Mouse (Mus musculus) midbrain, embryonic 12.5 days (tissue): ENCODE measurements around the gene Znfx1. TPM values are rescaled to one million over a fixed set of nuclear protein-coding genes. Genes with fewer than 3 reads are reported as not detected.
A peak's percentile ranks its signal among the peaks of the same experiment; 100 is the strongest.

Source experiments
- ATAC-seq: fragments of 200-750 bp; cut with Nextera tagmentation; 2 replicates; pipeline ENCODE4 v1.8.0; 2017; ENCODE audit warnings: low read depth, moderate TSS enrichment, moderate library complexity; ENCODE audit not compliant: low FRiP score
- H3K27ac ChIP-seq: fragments of 300-500 bp; sonication (generic); replicated peaks from 2 replicates; pipeline ENCODE4 v1.5.1; 2016; ENCODE audit warnings: mild to moderate bottlenecking
- H3K27me3 ChIP-seq: fragments of 300-500 bp; sonication (generic); 2 replicates; pipeline ENCODE4 v1.6.1; 2016; ENCODE audit warnings: mild to moderate bottlenecking
- H3K36me3 ChIP-seq: fragments of 300-500 bp; sonication (generic); 2 replicates; pipeline ENCODE4 v1.6.1; 2016
- H3K4me1 ChIP-seq: fragments of 300-500 bp; sonication (generic); 2 replicates; pipeline ENCODE4 v1.6.1; 2016
- H3K4me2 ChIP-seq: fragments of 300-500 bp; sonication (generic); replicated peaks from 2 replicates; pipeline ENCODE4 v1.6.1; 2016; ENCODE audit warnings: mild to moderate bottlenecking, moderate library complexity
- H3K4me3 ChIP-seq: fragments of 300-500 bp; sonication (generic); 2 replicates; pipeline ENCODE4 v1.5.1; 2016; ENCODE audit warnings: mild to moderate bottlenecking
- H3K9ac ChIP-seq: fragments of 300-500 bp; sonication (generic); replicated peaks from 2 replicates; pipeline ENCODE4 v1.6.1; 2016; ENCODE audit warnings: mild to moderate bottlenecking, moderate library complexity
- H3K9me3 ChIP-seq: fragments of 300-500 bp; sonication (generic); 2 replicates; pipeline ENCODE4 v1.6.1; 2016; ENCODE audit warnings: mild to moderate bottlenecking
- WGBS: fragments of 180-500 bp; shearing (Covaris S2); methylation state at CpG from one replicate; pipeline ENCODE4 v1.1.7; 2016; 5-methylcytosine and 5-hydroxymethylcytosine counted together
- polyA plus RNA-seq: library from polyadenylated mRNA; unstranded; fragments of >200 nt; fragmentation: Nextera tagmentation; extraction: Ambion mirVana; gene quantifications from 2 replicates; pipeline ENCODE4 v1.2.1, GENCODE M21; 2016

Gene Znfx1
- polyA plus RNA-seq, 1 experiment from 2014 or later, result 9.6 TPM

DNA sequence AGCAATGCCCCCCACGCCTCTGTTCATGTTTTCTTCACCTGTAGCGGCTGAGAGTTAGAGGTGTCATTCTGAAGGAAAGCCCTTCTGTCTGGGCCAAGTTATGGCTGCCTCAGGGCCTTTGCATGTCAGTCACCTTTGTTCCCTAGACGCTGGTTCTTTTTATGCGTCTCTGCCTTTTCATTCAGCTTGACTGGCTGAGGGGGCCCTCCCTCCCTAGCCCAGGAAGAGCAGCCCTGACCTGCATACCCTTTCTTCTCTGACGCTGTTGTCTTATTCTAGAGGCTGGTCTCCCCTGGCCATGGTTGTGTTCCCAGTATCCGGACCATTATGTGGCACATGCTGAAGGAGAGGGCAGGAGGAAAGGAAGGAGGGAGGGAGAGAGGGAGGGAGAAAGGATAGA lies 18.3 kb upstream of the Znfx1 start:
- no peaks in the 10 kb centered on the region for H3K9me3 ChIP-seq
- H3K4me1 ChIP-seq, result peaks cover 28% of the 10 kb centered on the region
- no peaks in the 10 kb centered on the region for H3K27me3 ChIP-seq
- ATAC-seq, result no peak
- no peak overlapping the region for H3K4me2 ChIP-seq
- H3K27ac ChIP-seq, result no peak overlapping the region
- no peak overlapping the region for H3K9ac ChIP-seq
- H3K4me3 ChIP-seq, result no peak overlapping the region
- WGBS, result 61% methylated on average over 6 of the region's 6 CpGs
- H3K36me3 ChIP-seq, result no peaks in the 10 kb centered on the region

DNA sequence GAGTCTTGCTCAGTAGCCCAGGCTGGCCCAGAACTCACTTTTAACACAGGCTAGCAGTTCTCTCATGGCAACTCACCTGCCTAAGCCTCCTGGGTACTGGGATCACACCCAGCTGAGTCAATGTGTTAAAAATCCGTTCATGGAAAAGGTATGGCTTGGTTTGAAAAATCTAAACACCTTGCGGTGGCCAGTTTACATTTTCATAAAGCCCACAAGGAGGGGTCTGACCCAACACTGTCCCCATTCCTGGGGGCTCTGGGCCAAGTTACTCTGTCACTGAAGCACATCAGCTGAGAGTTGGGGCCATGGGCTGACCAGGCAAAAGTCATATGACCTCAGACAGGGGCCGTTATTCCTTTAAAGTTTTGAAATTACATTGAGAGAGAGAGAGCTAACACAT lies 17.6 kb upstream of the Znfx1 start:
- H3K36me3 ChIP-seq, result no peaks in the 10 kb centered on the region
- no peak overlapping the region for H3K27ac ChIP-seq
- H3K4me1 ChIP-seq, result peaks cover 28% of the 10 kb centered on the region
- no peak overlapping the region for H3K4me2 ChIP-seq
- no peaks in the 10 kb centered on the region for H3K9me3 ChIP-seq
- 79% methylated on average over 3 of the region's 3 CpGs for WGBS
- no peaks in the 10 kb centered on the region for H3K27me3 ChIP-seq
- no peak overlapping the region for H3K4me3 ChIP-seq
- H3K9ac ChIP-seq, result no peak overlapping the region
- ATAC-seq, result no peak

DNA sequence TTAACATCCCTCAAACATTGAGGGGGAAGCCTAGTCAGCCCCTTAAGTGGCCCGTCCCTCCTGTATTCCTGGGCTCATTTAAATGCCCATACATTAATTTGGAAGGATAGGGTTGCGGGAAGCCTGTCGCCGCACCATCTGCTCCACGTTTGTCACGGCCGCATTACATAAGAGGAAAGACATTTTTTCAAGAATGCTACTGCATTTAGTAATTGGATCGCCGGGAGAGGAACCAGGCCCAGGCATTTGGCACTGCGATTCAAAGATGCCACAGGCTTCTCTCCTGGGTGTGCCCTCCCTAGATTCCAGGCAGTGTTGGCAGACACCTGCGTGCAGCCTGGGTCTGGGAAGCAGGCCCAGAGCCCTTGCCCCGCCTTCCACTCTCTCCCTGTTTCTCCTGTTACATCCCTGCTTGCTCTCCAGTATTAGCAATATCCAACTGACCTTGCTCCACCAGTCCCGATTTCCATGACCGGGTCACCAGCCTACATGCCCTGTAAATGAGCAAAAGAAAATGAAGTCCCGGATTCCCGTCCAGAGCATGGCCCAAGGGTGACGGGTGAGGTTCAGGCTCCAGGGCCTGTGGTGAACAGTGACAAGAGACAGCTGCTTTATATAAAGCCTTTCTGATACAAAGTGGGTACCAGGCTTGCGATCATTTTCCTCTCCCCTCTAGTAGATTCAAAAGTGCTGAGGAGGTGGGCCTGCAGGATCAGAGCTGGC lies 16.9 kb upstream of the Znfx1 start:
- H3K9ac ChIP-seq, result no peak overlapping the region
- no peaks in the 10 kb centered on the region for H3K27me3 ChIP-seq
- H3K4me2 ChIP-seq, result 0 out of 2 replicates have a peak overlapping the region, but pooled peaks have one; percentile 7
- no peaks in the 10 kb centered on the region for H3K9me3 ChIP-seq
- H3K36me3 ChIP-seq, result no peaks in the 10 kb centered on the region
- H3K27ac ChIP-seq, result 0 out of 2 replicates have a peak overlapping the region, but pooled peaks have one; percentile 39
- peak; percentile 69; the same call in 1 of the 2 replicates for ATAC-seq
- WGBS, result 53% methylated on average over 18 of the region's 18 CpGs
- peaks cover 28% of the 10 kb centered on the region for H3K4me1 ChIP-seq
- H3K4me3 ChIP-seq, result no peak overlapping the region

DNA sequence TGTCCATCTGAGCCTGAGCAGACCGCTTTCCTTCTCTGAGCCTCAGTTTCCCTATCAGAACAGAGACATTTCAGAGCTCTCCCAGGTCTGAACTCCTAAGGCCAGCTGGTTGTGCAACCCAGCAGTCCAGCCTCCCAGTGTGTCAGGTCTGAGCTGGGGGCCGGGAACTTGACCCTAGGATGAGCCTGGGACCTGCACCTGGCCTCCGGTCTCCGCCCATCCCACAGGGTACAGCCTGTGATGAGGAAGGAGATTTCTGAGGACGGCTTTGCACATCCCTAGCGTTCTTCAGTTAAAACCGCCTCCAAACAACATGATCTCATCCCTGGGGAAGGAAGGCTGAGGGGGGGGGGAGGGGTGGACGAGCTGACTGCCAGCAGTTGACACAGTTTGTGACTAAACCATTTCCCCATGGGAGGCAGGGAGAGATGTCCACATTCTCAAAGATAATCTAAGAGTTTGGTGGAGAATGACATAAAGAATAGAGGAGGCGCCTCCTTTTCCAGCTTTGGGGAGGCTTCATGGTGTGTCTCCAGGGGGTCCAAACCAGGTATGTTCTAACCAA lies 16.2 kb upstream of the Znfx1 start:
- WGBS, result 58% methylated on average over 9 of the region's 9 CpGs
- H3K27me3 ChIP-seq, result no peaks in the 10 kb centered on the region
- H3K9ac ChIP-seq, result no peak overlapping the region
- peaks cover 28% of the 10 kb centered on the region for H3K4me1 ChIP-seq
- H3K4me3 ChIP-seq, result no peak overlapping the region
- H3K27ac ChIP-seq, result 0 out of 2 replicates have a peak overlapping the region, but pooled peaks have one; percentile 10
- H3K4me2 ChIP-seq, result 0 out of 2 replicates have a peak overlapping the region, but pooled peaks have one; percentile 7
- H3K9me3 ChIP-seq, result no peaks in the 10 kb centered on the region
- ATAC-seq, result 0 out of 2 replicates have a peak, but pooled peaks have one; percentile 49
- no peaks in the 10 kb centered on the region for H3K36me3 ChIP-seq

DNA sequence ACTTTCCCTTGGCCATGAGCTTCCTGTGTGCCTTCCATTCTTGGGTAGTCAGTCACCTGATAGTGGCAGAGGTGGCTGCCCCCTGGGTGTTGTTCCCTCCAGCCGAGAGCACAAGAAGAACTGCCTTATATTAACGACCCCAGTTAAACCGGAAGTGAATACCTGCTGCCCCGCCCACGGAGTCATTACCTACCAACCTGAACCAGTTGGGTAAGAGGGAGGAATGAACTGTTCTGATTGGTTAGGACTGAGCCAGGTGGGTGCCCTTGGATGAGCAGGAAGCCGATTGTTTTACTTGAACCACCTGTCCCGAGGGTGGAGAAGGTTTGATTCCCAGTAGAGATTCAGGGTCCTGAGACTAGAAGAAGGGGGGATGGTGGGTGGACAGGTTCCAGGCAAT lies 15.7 kb upstream of the Znfx1 start:
- no peak for ATAC-seq
- WGBS, result 58% methylated on average over 7 of the region's 7 CpGs

DNA sequence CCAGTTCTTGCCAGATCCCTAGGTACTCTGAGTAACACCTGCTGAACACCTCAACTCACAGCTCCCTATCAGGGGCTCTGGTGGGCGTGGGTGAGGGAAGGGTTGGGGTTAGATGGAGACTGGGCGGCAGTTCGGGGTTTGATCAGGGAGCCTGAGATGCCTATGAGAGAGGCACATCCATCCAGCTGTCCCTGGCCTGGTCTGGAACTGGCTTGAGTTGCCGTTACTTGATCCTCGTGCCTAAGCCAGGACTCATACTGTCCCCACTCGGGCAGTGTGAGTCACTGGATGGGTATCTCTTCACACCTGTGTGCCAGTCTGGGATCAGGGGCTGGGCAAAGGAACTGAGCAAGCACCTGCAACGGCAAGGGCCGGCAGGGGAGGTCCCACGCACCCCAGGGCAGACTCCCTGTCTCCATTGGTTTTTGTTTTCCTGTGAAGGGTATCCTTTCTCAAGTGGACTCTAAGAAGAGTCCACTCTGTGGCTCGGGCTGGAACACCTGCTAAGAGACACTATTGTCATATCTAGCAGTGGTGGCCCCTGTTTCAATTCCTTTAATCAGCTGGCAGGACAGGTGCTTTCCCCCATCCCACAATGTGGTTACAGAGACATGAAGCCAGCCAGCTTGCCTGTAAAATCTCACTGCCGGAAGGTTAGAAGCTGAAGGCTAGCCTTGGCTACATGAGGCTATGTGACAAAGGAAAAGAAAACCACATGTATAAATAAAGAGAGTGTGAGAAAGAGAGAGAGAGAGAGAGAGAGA lies 14.6 kb upstream of the Znfx1 start:
- 85% methylated on average over 11 of the region's 11 CpGs for WGBS
- no peaks in the 10 kb centered on the region for H3K27me3 ChIP-seq
- ATAC-seq, result no peak

More for the DNA sequence above, 15.7 kb upstream of the Znfx1 start:
- Histone ChIP-seq H3K4me2 (no peak overlapping the region), H3K27me3 (no peaks in the 10 kb centered on the region), H3K9ac (no peak overlapping the region), H3K4me1 (peaks cover 28% of the 10 kb centered on the region), H3K27ac (no peak overlapping the region), H3K9me3 (no peaks in the 10 kb centered on the region), H3K4me3 (no peak overlapping the region), H3K36me3 (no peaks in the 10 kb centered on the region)

DNA sequence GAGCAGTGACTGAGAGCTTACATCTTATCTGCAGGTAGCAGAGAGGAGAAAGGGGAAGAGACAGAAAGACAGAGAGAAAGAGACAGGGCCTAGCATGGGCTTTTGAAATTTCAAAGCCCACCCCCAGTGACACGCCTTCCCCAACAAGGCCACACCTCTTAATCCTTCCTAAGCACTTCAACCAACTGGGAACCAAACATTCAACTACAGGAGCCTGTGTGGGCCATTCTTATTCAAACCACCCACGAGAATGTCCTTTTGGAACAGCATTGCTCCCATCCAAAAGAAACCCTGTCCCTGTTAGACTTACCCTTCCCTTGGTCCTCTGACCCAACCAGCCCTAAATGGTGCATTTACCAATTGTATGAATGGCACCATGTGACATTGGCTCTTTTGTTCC lies 13.9 kb upstream of the Znfx1 start:
- peaks cover 29% of the 10 kb centered on the region for H3K4me1 ChIP-seq
- H3K36me3 ChIP-seq, result no peaks in the 10 kb centered on the region
- WGBS, result 71% methylated on average over 2 of the region's 2 CpGs
- H3K27ac ChIP-seq, result no peak overlapping the region
- H3K9me3 ChIP-seq, result no peaks in the 10 kb centered on the region
- no peak overlapping the region for H3K4me3 ChIP-seq
- no peak overlapping the region for H3K4me2 ChIP-seq
- no peak for ATAC-seq
- no peak overlapping the region for H3K9ac ChIP-seq
- no peaks in the 10 kb centered on the region for H3K27me3 ChIP-seq

More for the DNA sequence above, 14.6 kb upstream of the Znfx1 start:
- H3K9ac ChIP-seq, result no peak overlapping the region
- H3K4me2 ChIP-seq, result no peak overlapping the region
- H3K27ac ChIP-seq, result no peak overlapping the region
- H3K4me3 ChIP-seq, result no peak overlapping the region
- H3K9me3 ChIP-seq, result no peaks in the 10 kb centered on the region
- no peaks in the 10 kb centered on the region for H3K36me3 ChIP-seq
- H3K4me1 ChIP-seq, result peaks cover 29% of the 10 kb centered on the region

DNA sequence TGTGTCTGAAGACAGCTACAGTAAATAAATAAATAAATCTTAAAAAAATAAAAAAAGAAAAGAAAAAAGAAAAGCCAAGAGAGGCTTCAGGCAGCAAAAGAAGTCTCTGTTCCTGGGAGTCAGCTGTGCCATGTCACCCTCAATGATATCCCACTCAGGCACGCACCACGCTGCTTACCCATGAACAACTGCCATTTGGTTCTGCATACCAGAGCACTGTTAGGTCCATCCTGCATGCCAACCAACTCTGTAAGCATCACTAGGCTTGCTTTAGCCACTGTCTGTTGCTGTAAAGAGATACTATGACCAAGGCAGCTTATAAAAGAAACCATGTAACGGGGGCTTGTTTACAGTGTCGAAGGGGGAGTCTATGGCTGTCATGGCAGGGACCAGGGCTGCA lies 13.5 kb upstream of the Znfx1 start:
- no peaks in the 10 kb centered on the region for H3K9me3 ChIP-seq

DNA sequence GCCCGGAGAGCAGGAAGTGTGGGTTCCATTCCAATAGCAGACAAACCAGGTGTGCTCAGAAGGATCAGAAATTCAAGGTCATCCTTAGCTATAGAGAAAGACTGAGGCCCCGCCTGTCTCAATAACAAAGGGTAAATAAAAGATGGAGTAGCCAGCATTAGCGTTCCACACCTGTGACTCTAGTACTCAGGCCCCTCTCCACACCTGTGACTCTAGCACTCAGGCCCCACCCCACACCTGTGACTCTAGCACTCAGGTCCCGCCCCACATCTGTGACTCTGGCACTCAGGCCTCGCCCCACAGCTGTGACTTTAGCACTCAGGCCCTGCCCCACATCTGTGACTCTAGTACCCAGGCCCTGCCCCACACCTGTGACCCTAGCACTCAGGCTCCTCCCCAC lies 11.8 kb upstream of the Znfx1 start:
- H3K36me3 ChIP-seq, result no peaks in the 10 kb centered on the region
- peaks cover 20% of the 10 kb centered on the region for H3K4me1 ChIP-seq
- WGBS, result 90% methylated on average over 5 of the region's 5 CpGs
- H3K9ac ChIP-seq, result no peak overlapping the region
- no peak for ATAC-seq
- no peak overlapping the region for H3K4me2 ChIP-seq
- H3K27me3 ChIP-seq, result no peaks in the 10 kb centered on the region
- H3K4me3 ChIP-seq, result no peak overlapping the region
- H3K27ac ChIP-seq, result no peak overlapping the region
- H3K9me3 ChIP-seq, result no peaks in the 10 kb centered on the region

More for the DNA sequence above, 13.5 kb upstream of the Znfx1 start:
- no peak overlapping the region for H3K4me2 ChIP-seq
- H3K4me1 ChIP-seq, result peaks cover 25% of the 10 kb centered on the region
- no peak for ATAC-seq
- no peaks in the 10 kb centered on the region for H3K27me3 ChIP-seq
- no peak overlapping the region for H3K4me3 ChIP-seq
- no peaks in the 10 kb centered on the region for H3K36me3 ChIP-seq
- H3K9ac ChIP-seq, result no peak overlapping the region
- H3K27ac ChIP-seq, result no peak overlapping the region
- WGBS, result 95% methylated on average over 4 of the region's 4 CpGs

DNA sequence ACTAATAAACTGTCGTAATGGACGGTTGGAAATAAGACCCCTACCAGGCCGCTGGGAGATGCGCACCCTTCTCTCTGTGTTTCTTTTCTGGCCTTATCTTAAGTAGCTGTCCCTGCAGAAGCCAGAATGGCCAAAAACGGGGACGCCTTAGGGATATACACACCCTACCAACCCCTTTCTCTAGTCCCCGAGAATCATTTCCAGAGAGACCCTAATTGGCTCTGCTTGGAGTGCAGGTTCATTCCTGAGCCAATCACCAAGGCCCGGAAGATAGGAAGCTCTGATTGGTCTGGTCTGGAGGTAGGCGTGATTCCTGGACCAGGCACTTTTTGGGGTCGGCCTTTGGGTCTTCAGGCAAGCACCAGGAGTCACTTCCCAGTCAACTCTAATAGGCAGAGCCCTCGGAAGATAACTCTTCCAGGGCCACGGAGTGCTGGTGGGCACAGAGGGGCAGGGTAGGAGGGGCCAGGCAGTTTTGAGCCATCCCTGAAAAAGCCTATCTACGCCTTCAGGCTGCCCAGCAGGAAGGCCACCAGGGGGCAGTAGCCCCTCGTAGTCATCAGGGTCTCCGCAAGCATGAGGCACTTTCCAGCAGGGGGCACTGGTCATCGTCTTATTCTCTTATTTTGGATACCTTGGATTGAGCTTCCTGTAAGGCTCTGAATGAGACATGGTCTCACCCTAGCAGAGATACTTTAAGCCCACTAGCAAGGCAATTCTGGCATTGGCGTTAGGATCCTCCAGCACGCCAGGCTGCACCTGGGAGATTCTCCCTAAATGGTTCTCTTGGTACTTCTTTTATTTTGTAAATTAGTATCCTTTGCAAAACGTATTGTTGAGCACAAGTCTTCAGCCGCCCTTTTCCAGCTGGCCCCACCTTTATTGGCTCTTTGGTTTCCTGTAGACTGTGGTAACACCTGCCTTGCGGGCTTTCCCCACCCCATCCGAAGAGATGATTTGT lies 9.1 kb upstream of the Znfx1 start:
- peak overlapping the region; percentile 54 for H3K9ac ChIP-seq
- H3K9me3 ChIP-seq, result no peaks in the 10 kb centered on the region
- WGBS, result 9% methylated on average over 22 of the region's 22 CpGs
- H3K4me2 ChIP-seq, result peak overlapping the region; percentile 61
- H3K36me3 ChIP-seq, result no peaks in the 10 kb centered on the region
- H3K4me1 ChIP-seq, result peaks cover 8% of the 10 kb centered on the region; the same call in 1 of the 2 replicates
- H3K27ac ChIP-seq, result peak overlapping the region; percentile 74
- ATAC-seq, result peak; percentile 96
- peak overlapping the region; percentile 46 for H3K4me3 ChIP-seq
- H3K27me3 ChIP-seq, result no peaks in the 10 kb centered on the region

DNA sequence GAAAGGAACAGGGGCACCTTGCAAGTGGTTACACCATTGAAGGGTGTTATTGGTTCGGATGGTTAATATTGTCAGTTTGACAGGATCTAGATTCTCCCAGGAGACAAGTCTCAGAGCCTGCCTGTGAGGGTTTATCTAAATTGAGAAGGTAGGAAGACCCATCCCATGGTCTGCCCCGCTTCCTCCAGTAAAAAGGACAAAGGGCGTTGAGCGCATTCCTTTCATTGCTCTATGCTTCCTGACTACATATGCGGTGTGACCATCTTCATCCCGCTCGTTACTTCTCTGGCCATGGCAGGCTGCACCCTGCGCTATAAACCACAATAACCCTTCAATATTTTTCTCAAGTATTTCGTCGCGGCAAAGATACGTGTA lies 8.4 kb upstream of the Znfx1 start:
- H3K36me3 ChIP-seq, result no peaks in the 10 kb centered on the region; the same call in 1 of the 2 replicates
- H3K4me3 ChIP-seq, result peak overlapping the region; percentile 46
- 22% methylated on average over 12 of the region's 12 CpGs for WGBS
- H3K4me1 ChIP-seq, result peaks cover 8% of the 10 kb centered on the region; the same call in 1 of the 2 replicates
- H3K27ac ChIP-seq, result peak overlapping the region; percentile 74
- H3K9ac ChIP-seq, result peak overlapping the region; percentile 54
- H3K4me2 ChIP-seq, result peak overlapping the region; percentile 61
- ATAC-seq, result peak; percentile 8; the same call in 1 of the 2 replicates
- no peaks in the 10 kb centered on the region for H3K9me3 ChIP-seq
- H3K27me3 ChIP-seq, result no peaks in the 10 kb centered on the region
